Mouse (Mus musculus): ENCODE results near the gene Gabarapl1. TPM values are rescaled to one million over a fixed set of nuclear protein-coding genes. Genes with fewer than 3 reads are reported as not detected.

Gabarapl1 gene
- polyA plus RNA-seq, 1 experiment from 2014 or later: 119 TPM

DNA sequence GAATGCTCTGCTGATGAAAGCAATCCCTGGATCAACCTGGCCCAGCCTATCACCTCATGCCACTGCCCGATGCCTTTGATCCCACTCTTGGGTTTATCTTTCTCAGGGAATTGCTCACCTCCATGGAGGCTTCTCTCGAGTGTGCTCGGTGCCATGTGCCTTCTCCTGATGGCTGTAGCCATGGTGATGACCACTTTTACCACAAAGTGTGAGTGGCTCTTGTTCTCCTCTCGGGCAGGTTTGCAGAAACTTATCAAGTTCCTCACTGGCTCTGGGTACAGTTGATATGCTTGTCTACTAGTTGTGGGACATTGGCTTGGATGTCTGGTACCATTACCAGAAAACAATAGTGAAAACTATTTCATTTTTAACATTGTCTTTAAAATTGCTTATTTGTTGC, 48.9 kb downstream of the Gabarapl1 start:
- ATAC-seq (ENCODE audit: low FRiP score, low read depth): no peak
- H3K9ac ChIP-seq: no peak overlapping the region
- 84% methylated on average over 4 of the region's 4 CpGs for WGBS

DNA sequence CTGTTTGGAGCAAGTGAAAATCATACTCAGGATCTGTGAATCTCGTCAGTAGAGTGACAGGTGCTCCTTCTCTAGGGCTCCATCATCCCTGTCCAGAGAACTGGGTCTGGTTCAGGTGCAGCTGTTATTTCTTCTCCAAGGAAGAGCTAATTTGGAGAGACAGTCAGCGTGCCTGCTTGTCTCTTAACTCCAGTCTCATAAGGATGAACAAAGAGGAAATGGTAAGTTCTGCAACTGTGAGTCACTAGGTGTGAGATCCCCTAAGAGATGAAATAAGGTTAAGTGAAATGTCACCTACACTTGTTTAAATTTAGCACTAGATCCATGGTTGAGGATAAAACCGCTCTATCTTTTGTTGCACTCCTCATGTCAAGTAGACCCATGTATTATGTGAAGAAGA, 50.1 kb downstream of the Gabarapl1 start:
- no peaks in the 10 kb centered on the region for H3K27me3 ChIP-seq (replicated peaks)
- H3K9me3 ChIP-seq: no peaks in the 10 kb centered on the region
- H3K4me3 ChIP-seq: no peak overlapping the region
- ATAC-seq (ENCODE audit: low FRiP score, low read depth): no peak
- no peak overlapping the region for H3K4me2 ChIP-seq (replicated peaks)
- no peaks in the 10 kb centered on the region for H3K4me1 ChIP-seq
- no peak overlapping the region for H3K9ac ChIP-seq
- H3K36me3 ChIP-seq: no peaks in the 10 kb centered on the region
- 80% methylated on average over 3 of the region's 3 CpGs for WGBS
- H3K27ac ChIP-seq: no peak overlapping the region

More for the DNA sequence above, 48.9 kb downstream of the Gabarapl1 start:
- H3K9me3 ChIP-seq: no peaks in the 10 kb centered on the region
- no peak overlapping the region for H3K4me2 ChIP-seq (replicated peaks)
- H3K4me1 ChIP-seq: no peaks in the 10 kb centered on the region
- H3K27me3 ChIP-seq (replicated peaks): no peaks in the 10 kb centered on the region
- H3K36me3 ChIP-seq: no peaks in the 10 kb centered on the region
- H3K27ac ChIP-seq: no peak overlapping the region
- H3K4me3 ChIP-seq: no peak overlapping the region

DNA sequence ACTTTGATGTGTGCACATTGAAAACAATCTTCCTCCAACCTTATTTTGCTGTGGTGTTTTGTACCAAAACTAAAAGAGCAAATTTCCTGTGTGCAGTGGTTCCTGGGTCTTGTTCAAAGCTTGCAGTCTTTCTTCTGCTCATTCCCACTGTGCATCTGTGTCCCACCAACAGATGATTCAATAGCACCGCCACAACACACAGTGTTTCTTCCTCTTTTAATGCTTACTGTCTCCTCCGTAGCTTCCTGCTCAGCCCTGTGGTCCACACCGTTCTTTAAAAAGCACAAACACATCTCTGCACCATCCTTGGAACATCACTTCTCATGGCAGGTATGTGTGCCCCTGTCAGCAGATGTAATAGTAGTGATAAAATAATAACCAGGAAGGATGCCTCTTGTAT, 58.5 kb downstream of the Gabarapl1 start, which contains the start of gene Klrd1:
Gene Klrd1, plus strand, starts transcription at position 275 of the 400 bp plus-strand sequence.
- H3K27ac ChIP-seq: no peak within 1 kb of the TSS
- no peaks in the 10 kb centered on the region for H3K9me3 ChIP-seq
- no peaks in the 10 kb centered on the region for H3K36me3 ChIP-seq
- no peak within 1 kb of the TSS for H3K4me2 ChIP-seq (replicated peaks)
- no peaks in the 10 kb centered on the region for H3K27me3 ChIP-seq (replicated peaks)
- H3K4me1 ChIP-seq: no peaks in the 10 kb centered on the region
- 73% methylated on average over 3 of the region's 3 CpGs for WGBS
- no peak within 1 kb of the TSS for H3K4me3 ChIP-seq
- ATAC-seq (ENCODE audit: low FRiP score, low read depth): no peak
- no peak within 1 kb of the TSS for H3K9ac ChIP-seq

Other genes starting within 250 kb of the Gabarapl1 start
- not detected in 2 replicates for gene 4922502D21Rik, start 201.4 kb upstream of the Gabarapl1 start, polyA plus RNA-seq (2016; fragmentation: Nextera tagmentation; extraction: Ambion mirVana)
- 0.23 and 0.34 TPM in 2 replicates for gene Clec12a, start 190.5 kb upstream of the Gabarapl1 start, polyA plus RNA-seq (2016; fragmentation: Nextera tagmentation; extraction: Ambion mirVana)
- 0.19 TPM in 1 of 2 replicates, not detected in the other for gene Clec12b, start 147.3 kb upstream of the Gabarapl1 start, polyA plus RNA-seq (2016; fragmentation: Nextera tagmentation; extraction: Ambion mirVana)
- 7.4 and 8.2 TPM in 2 replicates for gene Clec1b, start 135.9 kb upstream of the Gabarapl1 start, polyA plus RNA-seq (2016; fragmentation: Nextera tagmentation; extraction: Ambion mirVana)
- 0.34 and 0.65 TPM in 2 replicates for gene Clec9a, start 124.3 kb upstream of the Gabarapl1 start, polyA plus RNA-seq (2016; fragmentation: Nextera tagmentation; extraction: Ambion mirVana)
- 2.8 TPM in 2 replicates for gene Clec1a, start 81.2 kb upstream of the Gabarapl1 start, polyA plus RNA-seq (2016; fragmentation: Nextera tagmentation; extraction: Ambion mirVana)
- gene Olr1, start 26.0 kb upstream of the Gabarapl1 start, polyA plus RNA-seq (2016; fragmentation: Nextera tagmentation; extraction: Ambion mirVana): 0.05 TPM in 1 of 2 replicates, not detected in the other
- not detected in 2 replicates for gene Tmem52b, start 20.6 kb upstream of the Gabarapl1 start, polyA plus RNA-seq (2016; fragmentation: Nextera tagmentation; extraction: Ambion mirVana)
- gene Klre1, start 44.7 kb downstream of the Gabarapl1 start, polyA plus RNA-seq (2016; fragmentation: Nextera tagmentation; extraction: Ambion mirVana): not detected in 2 replicates
- not detected in 2 replicates for gene Klrd1, start 58.6 kb downstream of the Gabarapl1 start, polyA plus RNA-seq (2016; fragmentation: Nextera tagmentation; extraction: Ambion mirVana)
- gene Klrk1, start 90.7 kb downstream of the Gabarapl1 start, polyA plus RNA-seq (2016; fragmentation: Nextera tagmentation; extraction: Ambion mirVana): 0.15 and 0.34 TPM in 2 replicates
- not detected in 2 replicates for gene Klrc3, start 110.2 kb downstream of the Gabarapl1 start, polyA plus RNA-seq (2016; fragmentation: Nextera tagmentation; extraction: Ambion mirVana)
- not detected in 2 replicates for gene Klrc2, start 127.5 kb downstream of the Gabarapl1 start, polyA plus RNA-seq (2016; fragmentation: Nextera tagmentation; extraction: Ambion mirVana)
- gene Klrc1, start 145.8 kb downstream of the Gabarapl1 start, polyA plus RNA-seq (2016; fragmentation: Nextera tagmentation; extraction: Ambion mirVana): not detected in 2 replicates
- gene Klri1, start 184.0 kb downstream of the Gabarapl1 start, polyA plus RNA-seq (2016; fragmentation: Nextera tagmentation; extraction: Ambion mirVana): not detected in 2 replicates
- not detected in 2 replicates for gene Klri2, start 207.3 kb downstream of the Gabarapl1 start, polyA plus RNA-seq (2016; fragmentation: Nextera tagmentation; extraction: Ambion mirVana)

Measured in neural tube, embryonic 12.5 days (tissue).